Mouse (Mus musculus) heart, postnatal 14 days (tissue): ENCODE results near the gene Zfp770. TPM values are rescaled to one million over a fixed set of nuclear protein-coding genes. Genes with fewer than 3 reads are reported as not detected.
"Not testable (repeated sequence)": the region's sequence is repeated elsewhere in the genome, so short reads cannot be mapped to it uniquely, and the experiment has no call there.

Experiments used
- DNase-seq, 2 experiments: peaks; one replicate each; pipeline ENCODE4 v3.0.0; 2021 to 2022
- intact Hi-C: fragments of 180-260 bp; cut with DNase I; formaldehyde crosslinking; loops from one replicate; pipeline ENCODE4 v1.15.1; 2025
- long read RNA-seq, 2 experiments: library from polyadenylated mRNA; stranded (forward); transcript quantifications; one replicate each; pipeline ENCODE4 v2.0.0; 2021
- total RNA-seq, 2 experiments: library from RNA; stranded (reverse); gene quantifications; 2 replicates each; pipeline ENCODE4 v1.2.3; 2021

Gene Zfp770
- 10 to 100 TPM; 13.7 to 15.3 TPM for total RNA-seq
- long read RNA-seq, experiment 1, full-length matches to known transcripts, result 4 of 4 reads
- long read RNA-seq, experiment 1, partial matches to known transcripts, result 0 of 4 reads
- long read RNA-seq, experiment 1, other reads (novel, unspliced or antisense), result 0 of 4 reads
- long read RNA-seq, experiment 2, full-length matches to known transcripts, result 3 of 3 reads
- long read RNA-seq, experiment 2, partial matches to known transcripts, result 0 of 3 reads
- long read RNA-seq, experiment 2, other reads (novel, unspliced or antisense), result 0 of 3 reads

GRCm38 (mm10) chr2:114200932-114201559 lies at the start of gene Zfp770:
TSS of gene Zfp770 (minus strand) at chr2:114201469.
- intact Hi-C loops, result no loop called here
- peak; percentile 80 to 84 for DNase-seq

GRCm38 (mm10) chr2:114249440-114249839 lies 48.2 kb upstream of the Zfp770 start:
- intact Hi-C loops, result no loop called here
- no peak for DNase-seq

GRCm38 (mm10) chr2:114237639-114238038 lies 36.4 kb upstream of the Zfp770 start:
- no peak for DNase-seq
- intact Hi-C loops, result no loop called here

GRCm38 (mm10) chr2:114236566-114236965 lies 35.3 kb upstream of the Zfp770 start:
- DNase-seq, result no peak
- intact Hi-C loops, result no loop called here

- intact Hi-C loops, result no loop called here
- DNase-seq, result no peak
Measured at GRCm38 (mm10) chr2:114235584-114235983, 34.3 kb upstream of the Zfp770 start.

GRCm38 (mm10) chr2:114231248-114231647 lies 30.0 kb upstream of the Zfp770 start:
- no peak for DNase-seq
- intact Hi-C loops, result no loop called here

- DNase-seq, result no peak
- intact Hi-C loops, result no loop called here
Measured at GRCm38 (mm10) chr2:114228672-114229071, 27.4 kb upstream of the Zfp770 start.

GRCm38 (mm10) chr2:114205036-114205435 lies 3.8 kb upstream of the Zfp770 start:
- intact Hi-C loops, result no loop called here
- no peak for DNase-seq

- no peak for DNase-seq
- intact Hi-C loops, result no loop called here
Measured at GRCm38 (mm10) chr2:114201574-114201973, 305 bp upstream of the Zfp770 start.

GRCm38 (mm10) chr2:114196421-114196820 lies 4.8 kb downstream of the Zfp770 start:
- intact Hi-C loops, result no loop called here
- no peak for DNase-seq

- intact Hi-C loops, DNase-seq: not testable (repeated sequence)
Measured at GRCm38 (mm10) chr2:114186924-114187323, 14.3 kb downstream of the Zfp770 start, which contains the start of gene Aqr. TSS of gene Aqr (minus strand) at chr2:114187024.

GRCm38 (mm10) chr2:114177802-114178733 lies 23.2 kb downstream of the Zfp770 start:
- intact Hi-C loops, result no loop called here
- no peak for DNase-seq

GRCm38 (mm10) chr2:114174651-114175484 lies 26.4 kb downstream of the Zfp770 start:
- intact Hi-C loops, result no loop called here
- DNase-seq, result peak; percentile 72 to 81

- DNase-seq, result no peak
- intact Hi-C loops, result no loop called here
Measured at GRCm38 (mm10) chr2:114173248-114173647, 28.0 kb downstream of the Zfp770 start.

GRCm38 (mm10) chr2:114167837-114168236 lies 33.4 kb downstream of the Zfp770 start:
- intact Hi-C loops, result no loop called here
- no peak for DNase-seq

GRCm38 (mm10) chr2:114161978-114162377 lies 39.3 kb downstream of the Zfp770 start:
- no peak for DNase-seq
- intact Hi-C loops, result no loop called here

GRCm38 (mm10) chr2:114157345-114157744 lies 43.9 kb downstream of the Zfp770 start:
- intact Hi-C loops, result no loop called here
- no peak for DNase-seq

GRCm38 (mm10) chr2:114156639-114157038 lies 44.6 kb downstream of the Zfp770 start:
- no peak for DNase-seq
- intact Hi-C loops, result no loop called here

- intact Hi-C loops, result no loop called here
- DNase-seq, result no peak
Measured at GRCm38 (mm10) chr2:114153247-114153646, 48.0 kb downstream of the Zfp770 start.

GRCm38 (mm10) chr2:114146864-114147458 lies 54.3 kb downstream of the Zfp770 start:
- intact Hi-C loops, result loop anchor here (5.0 kb wide), 1 partner anchor 180 kb away; no protein-coding TSS in a partner anchor
- no peak for DNase-seq
